Mouse (Mus musculus) hematopoietic stem cell, adult 5-6 weeks (primary cell): ENCODE results near the gene Dusp22. TPM values are rescaled to one million over a fixed set of nuclear protein-coding genes. Genes with fewer than 3 reads are reported as not detected.
A peak's percentile ranks its signal among the peaks of the same experiment; 100 is the strongest.

ENCODE experiments used
- ATAC-seq, 2 experiments: fragments of 125-278 bp in 1 of 2; replicated peaks in 1 of 2; 2 replicates each; pipeline ENCODE4 v1.8.0; 2016 to 2017; ENCODE audit warnings: inconsistent platforms in 2 of 2, mild to moderate bottlenecking in 2 of 2, moderate number of reproducible peaks in 2 of 2, low read depth in 1 of 2, moderate TSS enrichment in 1 of 2; ENCODE audit not compliant: low FRiP score in 2 of 2, poor library complexity in 2 of 2, severe bottlenecking in 2 of 2, insufficient read depth in 1 of 2, low TSS enrichment in 1 of 2
- total RNA-seq: library from RNA; stranded (forward); fragments of 172-1452, 232-1000 nt; gene quantifications from 2 replicates; pipeline ENCODE4 v1.2.3, GENCODE M21; 2017

Gene Dusp22
- total RNA-seq, 1 experiment from 2014 or later, result 5.1 TPM

GRCm38 (mm10) chr13:30658201-30658996 lies 1.4 kb upstream of the Dusp22 start:
- ATAC-seq, result no peak

DNA sequence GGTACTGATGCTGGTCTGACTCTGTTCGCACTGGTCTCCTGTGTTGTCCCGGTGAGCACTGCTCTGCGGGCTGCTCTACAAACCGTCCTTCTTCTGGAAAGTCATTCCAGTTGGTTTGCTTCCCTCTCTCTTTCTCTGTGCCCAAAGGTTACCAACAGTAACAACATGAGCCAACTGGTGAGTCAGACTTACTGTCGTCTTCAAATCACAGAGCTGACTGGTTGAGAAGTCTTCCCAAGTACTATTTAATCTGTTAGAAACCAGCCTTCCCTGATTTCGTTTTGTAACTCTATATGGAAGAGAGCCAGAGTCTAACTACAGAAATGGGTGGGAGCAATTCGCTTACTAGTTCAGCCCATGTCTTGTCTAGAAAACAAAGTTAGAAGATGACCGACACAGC lies 5.5 kb downstream of the Dusp22 start:
- no peak for ATAC-seq

DNA sequence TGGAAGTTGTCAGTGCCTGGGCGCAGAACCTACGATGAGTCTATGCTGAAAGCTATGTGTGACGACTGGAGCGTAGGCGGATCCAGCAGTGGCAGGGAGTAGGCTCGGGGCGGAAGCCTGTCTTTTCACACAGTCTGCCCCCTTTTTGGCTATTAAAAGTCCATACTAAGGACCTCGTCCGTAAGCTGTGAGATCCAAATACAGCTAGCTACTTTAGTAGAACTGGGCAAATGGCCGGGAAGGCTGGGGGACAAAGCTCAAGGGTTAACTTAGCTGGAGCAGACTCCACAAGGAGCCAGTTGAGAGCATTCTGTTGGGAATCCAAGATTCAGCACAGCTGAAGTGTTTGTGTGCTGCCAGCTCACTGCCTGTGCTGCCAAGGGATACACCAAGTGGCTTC lies 6.7 kb downstream of the Dusp22 start:
- no peak for ATAC-seq

DNA sequence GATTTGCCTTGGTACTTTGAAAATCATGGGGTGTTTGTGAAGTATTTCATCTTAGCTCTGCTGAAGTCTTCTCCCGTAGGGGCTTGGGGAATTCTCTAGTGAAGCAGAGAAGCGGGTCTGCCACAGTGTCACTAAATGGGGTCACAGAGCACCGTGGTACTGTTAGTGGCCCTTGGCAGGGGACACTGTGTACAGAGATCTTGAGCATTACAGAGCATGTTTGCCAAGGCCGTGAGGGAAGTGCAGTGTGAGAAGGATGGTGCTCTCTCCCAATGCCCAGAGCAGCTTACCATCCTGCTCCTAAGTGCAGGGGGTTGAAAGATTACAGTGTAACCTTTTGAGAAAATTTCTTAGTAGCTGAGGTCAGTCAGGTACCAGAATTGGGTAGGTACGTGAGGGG lies 8.5 kb downstream of the Dusp22 start:
- no peak for ATAC-seq

DNA sequence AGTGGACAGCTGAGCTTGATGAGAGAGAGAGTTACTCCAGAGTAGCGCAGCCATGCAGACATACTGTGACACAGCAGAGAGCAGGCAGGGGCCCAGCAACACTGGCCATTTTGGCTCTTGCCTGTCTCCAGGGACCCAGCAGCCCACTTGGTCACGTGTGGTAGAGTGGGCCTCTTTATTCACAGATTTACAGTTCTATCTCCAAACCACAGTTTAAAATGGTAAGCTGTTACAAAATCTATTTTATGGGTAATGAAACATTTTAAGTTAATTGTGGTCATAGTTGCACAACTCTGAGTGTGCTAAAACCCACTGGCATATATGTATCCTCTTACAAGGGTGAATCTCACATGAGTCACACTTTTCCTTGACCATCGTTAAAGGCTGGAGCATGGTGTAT lies 9.5 kb downstream of the Dusp22 start:
- no peak for ATAC-seq

DNA sequence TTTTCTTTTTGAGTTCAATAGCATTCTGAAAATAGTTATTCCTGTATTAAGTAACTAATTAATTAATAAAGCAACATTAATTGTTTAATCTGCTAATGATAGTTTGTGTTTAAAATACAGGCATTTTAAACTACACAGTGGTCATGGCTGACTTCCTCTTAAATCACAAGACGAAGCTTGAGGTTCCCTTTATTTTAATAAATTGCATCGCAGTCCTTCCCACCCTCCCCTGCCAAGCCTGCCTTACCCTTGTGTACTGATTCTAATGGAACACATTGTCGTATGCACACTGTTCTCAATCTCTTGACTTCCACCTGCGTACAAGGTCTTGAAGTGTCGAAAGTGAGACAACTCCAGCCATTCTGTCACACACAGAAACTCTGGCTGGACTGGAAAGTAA lies 14.1 kb downstream of the Dusp22 start:
- peak; percentile 32 to 53; a peak in 1 of 4 replicates for ATAC-seq

- no peak for ATAC-seq
These were observed 19.0 kb downstream of the Dusp22 start for GRCm38 (mm10) chr13:30678822-30679221.

GRCm38 (mm10) chr13:30681866-30682265 lies 22.1 kb downstream of the Dusp22 start:
- no peak for ATAC-seq

GRCm38 (mm10) chr13:30682328-30682727 lies 22.5 kb downstream of the Dusp22 start:
- ATAC-seq, result no peak

GRCm38 (mm10) chr13:30684614-30685122 lies 24.9 kb downstream of the Dusp22 start:
- no peak for ATAC-seq

DNA sequence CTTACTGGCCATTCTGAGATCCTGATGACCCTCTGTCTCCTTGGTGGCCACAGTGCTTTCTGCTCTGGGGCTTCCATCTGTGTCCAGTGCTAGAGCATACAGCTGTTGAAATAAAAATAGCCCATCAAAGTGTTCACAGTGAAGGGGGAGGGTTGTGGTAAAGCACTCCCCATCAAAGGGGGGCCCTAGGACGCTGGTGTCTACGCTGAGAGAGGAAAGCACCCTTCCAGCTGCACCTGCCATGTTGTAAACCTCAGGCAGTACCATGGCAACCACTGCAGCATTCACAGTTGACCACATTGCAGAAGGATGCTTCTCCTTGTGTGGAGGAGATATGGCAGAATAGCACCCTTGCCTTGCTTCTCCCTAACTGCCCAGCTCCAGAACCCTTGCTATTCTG lies 26.2 kb downstream of the Dusp22 start:
- peak; percentile 67 to 77 for ATAC-seq

DNA sequence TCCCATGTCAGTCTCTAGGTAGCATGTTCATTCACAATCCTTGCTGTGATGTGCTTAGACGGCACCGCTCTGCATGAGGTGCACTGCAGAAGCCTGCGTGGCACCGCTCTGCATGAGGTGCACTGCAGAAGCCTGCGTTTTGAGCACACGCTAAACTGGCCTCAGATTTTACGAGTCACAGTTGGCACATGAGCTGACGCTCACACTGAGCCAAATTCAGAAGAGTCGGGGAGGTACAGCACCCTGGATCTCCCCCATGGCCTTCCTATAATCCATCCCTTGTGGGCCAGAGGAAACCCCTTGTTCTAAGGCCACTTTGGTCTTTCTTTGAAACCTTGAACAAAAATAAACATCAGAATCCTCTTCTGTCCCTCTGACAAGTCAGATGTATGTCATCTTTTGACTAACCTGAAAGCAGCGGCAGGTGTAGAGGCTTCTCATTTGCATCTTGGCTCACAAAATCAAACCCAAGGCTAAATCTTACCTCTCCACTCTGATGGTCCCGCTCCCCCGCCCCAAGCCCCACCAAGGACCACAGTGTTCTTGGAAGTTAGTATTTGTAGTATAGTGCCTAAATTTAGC lies 28.3 kb downstream of the Dusp22 start:
- no peak for ATAC-seq

- no peak for ATAC-seq
These were observed 29.7 kb downstream of the Dusp22 start for GRCm38 (mm10) chr13:30689475-30689874.

- ATAC-seq, result no peak
These were observed 31.9 kb downstream of the Dusp22 start for GRCm38 (mm10) chr13:30691441-30692292.

DNA sequence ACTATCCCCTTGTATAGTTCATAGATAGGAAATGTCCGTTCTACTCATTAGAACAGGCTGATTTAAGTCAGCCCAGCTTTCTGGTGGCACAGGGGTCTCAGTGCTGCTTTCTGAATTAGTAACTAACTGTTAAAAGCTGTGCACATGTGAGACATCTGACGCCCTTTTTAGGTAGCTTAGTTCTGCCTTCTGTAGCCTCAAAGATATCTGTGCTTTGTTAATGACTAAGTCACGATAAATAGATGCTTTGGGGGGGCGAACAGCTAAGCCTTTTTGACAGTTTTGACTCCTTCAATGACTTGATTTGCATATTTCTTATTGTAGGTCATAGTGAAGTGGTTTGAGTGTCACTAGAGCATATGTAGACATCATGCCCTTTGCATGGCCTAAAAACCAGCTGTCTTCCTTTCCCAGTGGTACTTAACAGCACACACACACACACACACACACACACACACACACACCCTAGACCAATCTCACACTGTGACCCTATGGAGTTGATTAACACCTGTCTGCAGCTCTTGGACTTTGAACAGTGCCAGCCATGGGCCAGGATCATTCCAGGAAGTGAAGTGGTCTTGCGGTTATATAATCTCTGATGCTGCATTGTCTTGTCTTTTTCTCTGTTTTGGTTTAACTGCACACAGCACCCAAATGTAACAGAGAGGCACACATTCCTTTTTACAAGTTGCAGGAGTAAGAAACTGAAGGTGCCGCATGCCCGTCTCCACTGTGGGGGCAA lies 33.0 kb downstream of the Dusp22 start:
- ATAC-seq, result no peak

DNA sequence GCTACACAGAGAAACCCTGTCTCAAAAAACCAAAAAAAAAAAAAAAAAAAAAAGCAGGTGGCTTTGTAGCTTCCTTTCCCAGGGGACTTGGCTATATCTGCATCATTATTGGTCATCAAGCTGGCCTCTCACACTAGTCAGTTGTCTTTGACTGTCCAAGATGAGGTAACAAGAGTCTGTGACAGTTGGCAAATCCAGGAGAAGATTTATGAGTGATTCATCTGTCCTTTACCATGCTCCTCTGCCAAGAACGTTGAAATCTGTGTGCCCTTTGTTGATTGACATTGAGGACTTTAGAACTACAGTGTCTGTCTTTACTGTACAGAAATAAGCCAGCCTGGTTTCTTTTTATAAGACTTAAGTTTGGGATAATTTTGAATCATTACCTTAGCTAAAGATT lies 35.4 kb downstream of the Dusp22 start:
- no peak for ATAC-seq

DNA sequence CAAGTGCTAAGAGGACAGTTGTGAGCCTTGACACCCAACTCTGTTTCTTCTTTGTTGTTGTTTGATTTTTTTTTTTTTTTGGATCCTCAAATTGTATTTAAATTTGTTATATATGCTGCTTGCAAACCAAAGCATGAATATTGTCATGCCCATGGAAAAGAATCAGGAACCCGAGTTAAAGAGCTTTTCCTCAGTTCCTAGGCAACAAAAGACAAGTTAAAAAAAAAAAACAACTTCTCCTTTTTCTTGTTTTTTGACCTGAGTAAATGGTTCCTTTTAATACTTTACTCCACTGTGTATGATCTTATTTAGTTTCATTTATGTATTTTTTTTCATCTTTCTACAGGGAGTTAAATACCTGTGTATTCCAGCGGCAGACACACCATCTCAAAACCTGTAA lies 36.1 kb downstream of the Dusp22 start:
- ATAC-seq, result peak; percentile 50 to 60; a peak in 3 of 4 replicates
